Mouse (Mus musculus): ENCODE data around the gene Fosb.

- TF ChIP-seq CTCF (IDR thresholded peaks at IDR 0.05; ENCODE audit: borderline replicate concordance, control insufficient read depth, extremely low read depth, insufficient read depth, low read length, poor library complexity) (peak; percentile 95), POLR2A (IDR thresholded peaks at IDR 0.05; ENCODE audit: control insufficient read depth, extremely low read depth, insufficient read depth, low read length, poor library complexity) (0 out of 2 replicates have a peak, but pooled peaks have one; percentile 26)
Observed at GRCm38 (mm10) chr7:19295503-19296185, 14.2 kb downstream of the Fosb start.
